Mouse (Mus musculus): ENCODE results near the gene Gm10490.
"Not testable (repeated sequence)": the region's sequence is repeated elsewhere in the genome, so short reads cannot be mapped to it uniquely, and the experiment has no call there.

Gm10490 gene

DNA sequence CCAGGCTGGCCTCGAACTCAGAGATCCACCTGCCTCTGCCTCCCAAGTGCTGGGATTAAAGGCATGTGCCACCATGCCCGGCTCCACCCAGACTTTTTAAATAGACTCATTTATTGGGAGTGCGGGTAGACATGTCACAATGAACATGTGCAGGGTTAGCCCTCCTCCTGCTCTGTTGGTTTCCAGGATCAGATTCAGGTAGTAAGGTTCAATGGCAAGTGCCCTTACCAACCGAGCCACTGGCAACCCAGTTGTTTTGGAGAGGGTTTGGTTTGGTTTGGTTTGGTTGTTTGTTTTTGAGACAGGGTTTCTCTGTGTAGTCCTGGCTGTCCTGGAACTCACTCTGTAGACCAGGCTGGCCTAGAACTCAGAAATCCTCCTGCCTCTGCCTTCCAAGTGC, at the start of gene Gm10490:
Gene Gm10490, plus strand, starts transcription at position 301 of the 400 bp plus-strand sequence.
- not testable (repeated sequence) for DNase-seq (ENCODE audit: low read depth, low spot score)

DNA sequence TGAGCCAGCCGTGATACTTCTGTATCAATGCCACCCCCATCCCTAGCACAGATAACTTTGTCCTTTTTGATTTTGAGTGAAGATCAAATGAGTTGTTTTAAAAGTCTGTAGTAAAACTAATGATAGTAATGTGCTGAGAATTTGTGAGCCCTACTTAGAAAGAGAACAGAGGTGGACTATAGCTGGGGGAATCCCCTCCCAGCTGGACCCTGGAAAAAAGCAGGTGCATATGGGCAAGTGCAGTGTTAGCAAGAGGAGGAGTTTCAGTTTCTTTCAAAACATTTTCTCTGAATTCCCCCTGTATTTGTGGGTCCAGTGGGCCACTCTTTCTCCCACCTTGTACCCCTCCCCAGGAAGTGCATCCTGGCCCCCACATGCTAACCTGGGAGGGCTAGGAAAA, 46.2 kb upstream of the Gm10490 start:
- no peak for DNase-seq (ENCODE audit: low read depth, low spot score)

DNA sequence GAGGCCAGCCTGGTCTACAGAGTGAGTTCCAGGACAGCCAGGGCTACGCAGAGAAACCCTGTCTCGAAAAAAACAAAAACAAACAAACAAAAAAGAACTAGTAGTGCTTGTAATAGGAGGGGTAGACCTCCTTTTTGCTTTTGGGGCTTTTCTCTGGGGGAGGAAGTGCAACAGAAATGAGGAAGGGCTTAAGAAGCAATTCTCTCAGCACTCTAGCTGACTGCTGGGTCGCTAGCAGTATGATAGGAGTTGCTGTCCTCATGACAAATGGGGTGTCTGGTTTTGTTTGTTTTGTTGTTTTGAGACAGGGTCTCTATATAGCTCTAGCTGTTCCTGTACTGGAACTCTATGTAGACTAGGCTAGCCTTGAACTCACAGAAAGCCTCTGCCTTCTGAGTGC, 44.8 kb upstream of the Gm10490 start:
- no peak for DNase-seq (ENCODE audit: low read depth, low spot score)

DNA sequence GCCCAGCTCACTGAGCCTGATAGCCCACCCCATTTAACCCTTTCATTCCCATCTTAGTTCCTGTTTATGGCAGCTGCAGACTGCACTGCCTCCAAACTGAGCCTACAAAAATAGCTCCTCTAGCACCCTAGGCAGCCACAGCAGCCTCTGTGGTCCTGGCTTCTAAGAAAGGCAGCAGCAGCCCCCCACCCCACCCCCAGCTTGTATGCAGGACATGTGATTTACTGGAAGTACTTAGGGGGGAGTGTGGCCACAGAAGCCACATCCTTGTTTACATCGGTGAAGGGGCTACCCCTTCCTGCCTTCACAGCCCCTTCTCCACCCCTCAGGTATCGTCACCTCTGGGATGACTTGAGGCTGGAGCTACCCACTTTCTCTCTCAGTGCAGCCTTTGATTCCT, 44.0 kb upstream of the Gm10490 start:
- no peak for DNase-seq (ENCODE audit: low read depth, low spot score)

DNA sequence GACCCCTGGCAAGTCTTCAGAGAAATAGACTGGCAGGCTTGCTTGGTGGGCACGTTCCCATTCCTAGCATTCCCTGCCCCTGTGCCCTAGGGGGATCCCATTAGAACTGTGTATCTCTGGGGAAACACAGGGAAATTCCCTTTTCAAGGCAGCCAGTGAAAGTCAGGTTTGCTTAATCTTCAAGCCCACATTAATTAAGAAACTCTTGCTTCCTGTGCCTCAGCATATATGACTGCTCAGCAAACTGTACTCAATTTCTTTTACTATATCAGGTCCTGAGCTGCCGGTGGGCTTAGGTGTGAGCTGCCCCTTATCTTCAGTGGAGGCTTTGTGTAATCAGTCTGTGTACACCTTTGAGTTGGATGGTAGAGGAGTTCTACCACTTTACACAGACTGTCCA, 43.6 kb upstream of the Gm10490 start:
- no peak for DNase-seq (ENCODE audit: low read depth, low spot score)

DNA sequence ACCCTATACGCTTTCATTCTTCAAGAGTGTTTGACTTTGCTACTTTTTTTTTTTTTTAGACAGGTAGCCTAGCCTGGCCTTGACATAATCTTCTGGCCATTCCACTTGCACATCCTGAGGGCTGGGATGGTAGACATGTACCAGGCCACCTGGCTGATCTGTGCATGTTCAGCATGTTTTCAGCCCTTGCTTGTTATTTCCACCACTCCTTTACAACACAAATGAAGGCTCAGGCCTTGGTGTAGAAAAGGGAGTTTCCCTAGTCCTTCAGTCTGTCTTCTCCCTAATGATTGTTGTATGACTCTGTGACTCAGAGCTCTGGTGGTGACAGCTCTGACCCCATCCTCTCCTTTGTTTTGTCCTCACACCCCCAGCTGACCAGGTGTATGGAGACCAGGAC, 42.2 kb upstream of the Gm10490 start:
- DNase-seq (ENCODE audit: low read depth, low spot score) = no peak

DNA sequence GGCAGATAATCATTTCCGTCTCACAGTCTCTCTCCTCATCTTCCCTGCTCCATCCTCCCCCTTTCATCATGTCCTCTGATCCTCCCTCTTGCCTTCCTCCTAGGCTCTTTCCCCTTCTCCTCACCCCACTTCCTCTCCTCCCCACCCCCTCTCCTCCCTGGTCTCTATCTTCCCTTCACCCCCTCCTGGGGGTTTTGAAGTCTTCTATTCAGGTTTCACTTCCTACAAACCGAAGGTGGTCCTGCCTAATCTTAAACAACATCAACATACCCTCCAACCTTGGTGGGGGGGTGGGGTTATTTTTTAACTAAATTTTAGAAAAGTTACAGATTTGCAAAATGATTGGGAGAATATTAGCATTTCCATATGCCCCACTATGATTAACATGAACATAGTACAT, 40.8 kb upstream of the Gm10490 start:
- DNase-seq (ENCODE audit: low read depth, low spot score) = no peak

DNA sequence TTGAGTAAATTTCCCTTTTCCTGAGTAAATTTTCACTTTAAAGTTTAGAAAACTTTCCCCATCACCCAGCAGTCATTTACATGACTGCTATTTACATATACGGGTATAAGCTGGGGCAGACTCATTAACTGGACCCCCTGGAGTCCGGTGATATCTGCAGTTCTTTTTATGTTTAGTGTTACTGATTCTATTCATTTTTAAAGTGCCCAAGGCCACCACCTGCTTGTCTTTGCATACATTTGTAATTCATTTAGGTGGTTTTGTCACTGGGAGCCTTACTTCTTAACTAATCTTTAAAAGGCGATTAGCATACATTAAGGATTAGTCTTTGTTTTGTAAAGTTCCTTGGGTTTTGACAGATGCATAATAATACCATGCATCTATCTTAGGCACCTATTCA, 39.5 kb upstream of the Gm10490 start:
- DNase-seq (ENCODE audit: low read depth, low spot score) = no peak

DNA sequence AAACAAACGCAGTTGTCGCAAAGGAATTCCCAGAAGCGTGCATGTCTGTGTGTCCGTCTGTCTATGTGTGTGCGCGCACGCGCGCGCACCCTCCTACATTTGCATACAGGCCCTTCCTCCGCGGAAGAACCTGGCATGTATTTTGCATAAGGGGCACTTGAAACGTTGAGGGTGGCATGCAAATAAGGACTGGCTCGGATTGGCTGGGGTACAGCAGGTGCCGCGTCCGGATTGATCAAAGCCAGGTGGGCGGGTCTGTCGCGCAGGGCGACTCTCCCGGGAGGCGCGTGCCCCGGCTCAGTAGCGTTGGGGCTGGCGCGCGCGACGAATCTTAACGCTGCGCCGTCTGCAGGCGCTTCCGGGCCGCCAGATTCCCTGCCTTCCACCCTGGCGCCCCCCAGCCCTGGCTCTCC, 31.3 kb upstream of the Gm10490 start, which contains the start of gene Pim2:
Gene Pim2, plus strand, starts transcription at position 256 of the 413 bp plus-strand sequence.
- DNase-seq (ENCODE audit: low read depth, low spot score) = peak; percentile 67

DNA sequence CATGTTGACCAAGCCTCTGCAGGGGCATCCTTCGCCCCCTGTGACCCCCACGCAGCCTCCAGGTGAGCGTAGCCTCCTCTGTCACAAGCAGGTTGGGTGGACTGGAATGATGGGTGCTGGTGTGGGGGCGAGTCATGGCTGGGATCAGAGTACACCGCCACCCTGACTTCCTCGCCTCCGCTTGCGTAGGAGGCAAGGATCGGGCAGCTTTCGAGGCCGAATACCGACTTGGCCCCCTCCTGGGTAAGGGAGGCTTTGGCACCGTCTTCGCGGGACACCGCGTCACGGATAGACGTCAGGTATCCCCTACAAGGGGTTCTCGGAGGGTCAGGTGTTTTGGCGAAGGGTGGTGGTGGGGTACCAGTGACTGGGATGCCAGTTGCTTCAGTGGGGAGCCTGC, 30.8 kb upstream of the Gm10490 start:
- DNase-seq (ENCODE audit: low read depth, low spot score) = no peak

DNA sequence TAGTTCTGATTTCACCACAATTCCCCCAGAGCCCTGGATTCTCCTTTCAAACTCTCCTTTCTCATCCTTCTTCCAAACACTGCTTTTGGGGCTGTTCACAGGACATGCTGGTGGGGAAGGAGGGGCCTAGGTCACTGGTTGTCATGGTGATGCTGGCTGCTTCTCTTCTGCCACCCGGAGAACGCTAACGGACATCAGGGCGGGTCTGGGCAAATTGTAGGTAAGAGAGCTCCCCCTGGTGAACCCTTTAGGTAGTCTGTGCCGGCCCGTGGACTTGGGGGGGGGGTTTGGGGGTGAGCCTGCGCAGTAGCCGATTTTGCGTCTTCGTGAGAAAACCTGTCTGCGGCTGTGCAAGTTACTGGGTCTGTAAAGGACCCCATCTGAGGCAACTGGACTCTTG, 29.5 kb upstream of the Gm10490 start:
- no peak for DNase-seq (ENCODE audit: low read depth, low spot score)

DNA sequence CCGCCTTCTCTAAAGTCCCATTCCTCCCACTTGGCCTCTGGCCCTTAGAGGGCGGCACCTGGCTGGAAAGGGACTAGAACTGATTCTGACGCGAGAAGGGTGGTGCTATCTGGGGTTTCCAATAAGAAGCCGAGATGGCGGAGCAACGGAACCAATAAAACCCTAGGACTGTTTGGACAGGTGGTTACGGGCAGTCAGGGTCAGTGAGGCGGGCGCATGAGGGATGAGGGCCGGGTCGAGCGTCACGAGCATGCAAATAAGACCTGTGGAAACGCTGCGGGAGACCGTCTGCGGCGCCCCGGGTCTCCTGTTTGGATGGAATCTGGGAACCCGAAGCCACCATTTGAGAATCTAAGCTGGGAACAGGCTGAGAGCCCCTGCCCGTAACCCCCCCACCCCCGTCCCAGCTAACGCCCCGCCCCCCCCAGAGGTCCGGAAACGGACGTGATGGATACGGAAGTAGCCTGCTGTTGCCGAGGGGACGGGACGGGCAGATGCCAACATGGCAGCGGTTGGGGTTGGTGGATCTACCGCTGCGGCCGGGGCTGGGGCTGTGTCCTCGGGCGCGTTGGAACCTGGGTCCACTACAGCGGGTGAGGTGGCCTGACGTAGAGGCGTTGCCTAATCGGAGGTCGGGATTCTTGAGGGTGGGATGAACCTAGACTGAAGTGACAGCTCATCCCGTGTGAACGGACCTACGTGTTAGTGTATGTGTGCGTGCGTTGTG, 25.3 kb upstream of the Gm10490 start, which contains the start of gene Slc35a2:
Gene Slc35a2, plus strand, starts transcription at position 188 of the 727 bp plus-strand sequence.
- peak; percentile 59 for DNase-seq (ENCODE audit: low read depth, low spot score)

DNA sequence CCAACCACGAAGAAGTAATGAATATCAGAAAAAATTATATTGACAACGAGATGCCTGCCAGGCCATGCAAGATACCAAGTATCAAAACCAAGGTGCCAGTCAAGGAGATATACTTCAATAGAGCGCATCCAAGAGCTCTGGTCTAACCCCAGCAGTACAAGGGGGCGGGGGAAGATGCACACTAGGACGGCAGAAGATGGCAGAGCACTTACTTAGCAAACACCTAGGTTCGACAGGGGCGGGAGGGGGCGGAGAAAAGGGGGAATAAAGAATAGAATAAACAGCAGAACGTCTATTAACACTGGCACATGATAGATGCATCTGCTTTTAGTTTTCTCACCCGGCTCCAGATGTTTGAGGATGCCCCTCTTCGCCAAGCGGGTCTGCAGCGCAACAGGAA, 11.1 kb upstream of the Gm10490 start:
- DNase-seq (ENCODE audit: low read depth, low spot score) = no peak

DNA sequence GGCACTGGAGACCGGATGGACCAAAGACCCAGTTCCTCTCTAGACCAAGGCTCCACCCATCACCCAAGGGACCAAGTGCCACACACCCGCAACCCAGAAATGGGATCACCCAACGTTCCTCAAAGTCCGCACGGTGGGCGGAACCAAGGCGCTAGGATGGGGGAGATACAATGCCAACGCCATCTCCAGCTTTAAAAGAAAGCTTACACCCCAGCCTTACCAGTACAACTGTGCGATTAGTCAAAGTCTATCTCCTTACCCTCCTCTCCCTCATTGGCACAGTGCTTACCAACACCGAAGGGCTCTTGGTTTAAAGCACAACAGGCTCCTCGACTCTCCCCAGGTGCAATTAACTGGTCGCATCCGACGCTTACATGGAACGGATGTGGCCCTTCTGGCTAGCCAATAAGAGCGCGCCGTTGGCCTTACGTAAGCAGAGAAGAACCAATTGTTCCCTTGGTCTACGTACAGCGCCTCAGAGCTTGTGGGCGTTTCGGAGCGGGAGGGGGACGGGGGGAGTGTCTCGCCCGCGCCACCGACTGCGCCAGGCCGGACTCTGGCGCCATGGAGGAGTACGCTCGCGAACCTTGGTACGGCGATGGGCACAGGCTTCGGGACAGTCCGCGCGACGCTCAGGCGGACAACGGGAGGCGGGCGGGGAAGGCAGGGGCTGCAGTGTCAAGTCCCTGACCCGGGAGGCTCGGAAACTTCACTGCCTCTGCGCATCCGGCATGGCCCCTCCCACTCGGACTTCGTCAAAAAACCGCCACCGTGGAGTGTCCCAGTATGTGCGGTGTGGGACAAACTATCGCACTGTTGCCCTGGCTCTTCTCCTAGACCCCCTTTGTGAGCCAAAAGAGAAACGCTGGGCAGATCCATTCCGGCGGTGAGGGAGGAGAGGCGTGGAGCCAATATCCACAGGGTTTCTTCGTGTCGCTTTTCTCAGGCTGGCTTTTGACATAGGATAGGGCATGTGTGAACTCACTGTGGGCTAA, 10.2 kb upstream of the Gm10490 start, which contains the start of the genes Pqbp1 and Timm17b:
Gene Pqbp1, minus strand, starts transcription at position 390 of the 995 bp plus-strand sequence.
Gene Timm17b, plus strand, starts transcription at position 478 of the 995 bp plus-strand sequence.
- DNase-seq (ENCODE audit: low read depth, low spot score) = peak; percentile 72

DNA sequence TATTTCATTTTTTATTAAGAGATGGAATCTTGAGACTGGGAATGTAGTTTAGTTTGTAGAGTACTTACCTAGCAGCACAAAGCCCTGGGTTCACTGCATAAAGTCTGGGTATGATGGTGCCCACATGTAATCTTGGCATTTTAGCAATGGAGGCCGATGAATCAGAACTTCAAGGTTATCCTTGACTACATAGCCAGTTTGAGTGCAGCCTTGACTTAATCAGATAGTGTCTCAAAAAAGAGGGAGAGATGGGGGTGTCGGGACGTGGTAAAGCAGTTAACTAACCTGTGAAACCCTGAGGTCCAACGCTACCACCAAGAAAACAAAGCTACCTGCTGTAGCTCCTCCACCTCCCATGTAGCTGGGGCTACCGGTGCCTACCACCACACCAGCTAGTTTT, 4.9 kb upstream of the Gm10490 start:
- no peak for DNase-seq (ENCODE audit: low read depth, low spot score)

DNA sequence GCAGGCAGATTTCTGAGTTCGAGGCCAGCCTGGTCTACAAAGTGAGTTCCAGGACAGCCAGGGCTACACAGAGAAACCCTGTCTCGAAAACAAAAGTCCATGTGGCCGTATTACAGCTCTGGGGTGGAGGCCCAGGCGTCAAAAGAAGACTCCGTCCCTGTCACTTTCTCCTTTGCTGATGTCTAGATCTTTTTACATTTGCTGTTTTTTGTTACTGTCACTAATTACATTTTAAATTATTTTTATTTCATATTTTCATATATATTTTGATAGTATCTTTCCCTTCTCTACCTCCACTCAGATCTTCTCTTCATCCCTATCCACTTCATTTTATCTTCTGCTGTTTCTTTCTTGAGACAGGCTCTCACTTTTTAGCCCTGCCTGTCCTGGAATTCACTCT, 1.6 kb upstream of the Gm10490 start, which contains the start of gene Gm10491:
Gene Gm10491, minus strand, starts transcription at position 101 of the 400 bp plus-strand sequence.
- no peak for DNase-seq (ENCODE audit: low read depth, low spot score)

DNA sequence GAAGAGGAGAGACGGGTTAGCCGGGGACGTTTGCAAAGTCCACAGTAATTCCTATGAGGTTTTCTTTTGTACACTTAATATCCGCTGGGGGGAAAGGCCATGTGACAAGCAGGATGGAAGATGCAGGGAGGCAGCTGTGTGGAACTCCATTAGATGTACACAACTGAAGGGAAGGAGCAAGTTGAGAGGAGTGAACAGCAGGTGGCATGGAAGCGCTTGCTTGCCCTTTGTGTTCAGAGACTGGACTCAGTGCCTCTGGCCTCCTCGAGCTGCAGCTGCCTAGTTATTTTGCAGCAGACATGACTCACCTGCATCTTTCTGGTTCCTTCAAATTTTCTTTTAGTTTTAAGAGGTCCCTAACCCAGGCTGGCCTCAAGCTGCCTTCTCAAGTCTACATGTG, 1.1 kb downstream of the Gm10490 start:
- no peak for DNase-seq (ENCODE audit: low read depth, low spot score)

DNA sequence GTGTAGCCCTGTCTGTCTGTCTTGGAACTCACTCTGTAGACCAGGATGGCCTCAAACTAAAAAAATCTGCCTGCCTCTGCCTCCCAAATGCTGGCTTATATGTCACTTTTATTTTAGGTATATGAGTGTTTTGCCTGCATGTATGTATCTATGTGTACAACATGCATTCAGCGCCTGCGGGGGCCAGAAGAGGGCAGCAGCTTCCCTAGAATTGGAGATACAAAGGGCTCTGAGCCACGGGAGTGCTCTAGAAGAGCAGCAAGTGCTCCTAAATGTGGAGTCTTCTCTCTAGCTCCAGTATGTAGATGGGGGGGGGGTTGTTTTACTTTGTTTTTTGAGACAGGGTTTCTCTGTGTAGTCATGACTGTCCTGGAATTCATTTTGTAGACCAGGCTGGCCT, 6.3 kb downstream of the Gm10490 start:
- not testable (repeated sequence) for DNase-seq (ENCODE audit: low read depth, low spot score)

DNA sequence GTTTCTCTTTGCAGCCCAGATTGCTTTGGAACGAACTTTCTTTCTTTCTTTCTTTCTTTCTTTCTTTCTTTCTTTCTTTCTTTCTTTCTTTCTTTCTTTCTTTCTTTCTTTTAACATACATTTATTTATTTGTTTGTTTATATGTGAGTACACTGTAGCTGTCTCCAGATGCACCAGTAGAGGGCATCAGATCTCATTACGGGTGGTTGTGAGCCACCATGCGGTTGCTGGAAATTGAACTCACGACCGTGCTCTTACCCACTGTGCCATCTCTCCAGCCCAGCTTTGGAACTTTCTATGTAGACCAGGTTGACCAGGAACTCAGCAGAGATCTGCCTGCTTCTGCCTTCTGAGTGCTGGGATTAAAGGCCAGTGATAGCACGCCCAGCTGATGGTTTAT, 8.6 kb downstream of the Gm10490 start:
- not testable (repeated sequence) for DNase-seq (ENCODE audit: low read depth, low spot score)

DNA sequence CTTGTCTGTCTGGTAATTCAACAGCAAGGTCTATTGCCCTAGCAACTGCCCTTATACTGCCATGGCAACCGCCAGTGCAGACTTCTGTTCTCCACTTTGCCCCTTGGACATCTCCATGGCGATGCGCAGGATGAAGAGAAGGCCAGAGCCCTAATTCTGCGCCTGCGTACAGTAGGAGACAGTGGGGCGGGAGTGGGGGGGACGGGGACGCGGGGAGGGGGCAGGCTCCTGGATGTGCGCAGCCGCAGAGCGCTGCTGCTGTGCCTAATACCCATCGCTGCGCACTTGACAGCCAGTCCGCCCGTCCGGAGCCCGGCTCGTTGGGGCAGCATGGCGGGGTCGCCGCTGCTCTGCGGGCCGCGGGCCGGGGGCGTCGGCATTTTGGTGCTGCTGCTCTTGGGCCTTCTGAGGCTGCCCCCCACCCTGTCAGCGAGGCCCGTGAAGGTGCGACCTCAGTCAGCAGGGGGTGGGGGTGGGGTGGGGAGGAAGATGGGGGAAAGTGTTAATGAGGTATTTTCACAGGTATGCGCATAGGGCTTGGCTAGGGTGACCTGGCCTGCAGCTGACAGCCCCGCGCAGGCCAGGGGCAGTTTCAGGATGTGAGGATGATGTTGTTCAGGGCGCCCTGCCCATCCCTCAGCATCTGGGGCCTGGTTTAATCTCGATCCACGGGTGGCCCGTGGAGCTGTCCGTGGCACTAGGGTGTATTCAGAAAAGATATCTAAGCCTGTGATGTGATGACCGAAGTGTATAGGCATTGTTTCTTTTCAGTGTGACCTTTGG, 10.4 kb downstream of the Gm10490 start, which contains the start of gene Pcsk1n:
Gene Pcsk1n, plus strand, starts transcription at position 222 of the 783 bp plus-strand sequence.
- no peak for DNase-seq (ENCODE audit: low read depth, low spot score)

DNA sequence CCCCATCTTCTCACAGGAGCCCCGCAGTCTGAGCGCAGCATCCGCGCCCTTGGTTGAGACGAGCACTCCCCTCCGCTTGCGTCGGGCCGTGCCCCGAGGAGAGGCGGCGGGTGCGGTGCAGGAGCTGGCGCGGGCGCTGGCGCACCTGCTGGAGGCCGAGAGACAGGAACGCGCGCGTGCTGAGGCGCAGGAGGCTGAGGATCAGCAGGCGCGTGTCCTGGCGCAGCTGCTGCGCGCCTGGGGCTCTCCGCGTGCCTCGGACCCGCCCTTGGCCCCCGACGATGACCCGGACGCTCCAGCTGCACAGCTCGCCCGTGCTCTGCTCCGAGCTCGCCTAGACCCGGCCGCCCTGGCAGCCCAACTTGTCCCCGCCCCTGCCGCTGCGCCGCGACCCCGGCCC, 12.7 kb downstream of the Gm10490 start:
- no peak for DNase-seq (ENCODE audit: low read depth, low spot score)
